Mouse (Mus musculus) left cerebral cortex, adult 18-20 months (tissue): ENCODE data around the gene Tex11. TPM values are rescaled to one million over a fixed set of nuclear protein-coding genes. Genes with fewer than 3 reads are reported as not detected.
"Not testable (repeated sequence)": the region's sequence is repeated elsewhere in the genome, so short reads cannot be mapped to it uniquely, and the experiment has no call there.

ENCODE experiments used
- DNase-seq, 2 experiments: peaks; one replicate each; pipeline ENCODE4 v3.0.0; 2021 to 2022; ENCODE audit warnings: low spot score in 2 of 2, mixed read lengths in 1 of 2
- long read RNA-seq, 2 experiments: library from polyadenylated mRNA; stranded (forward); transcript quantifications; one replicate each; pipeline ENCODE4 v2.0.0; 2021
- total RNA-seq, 2 experiments: library from RNA; stranded (reverse); gene quantifications; 2 replicates each; pipeline ENCODE4 v1.2.3; 2021

Gene Tex11
- not detected for total RNA-seq
- long read RNA-seq, experiment 1: 0 reads
- long read RNA-seq, experiment 2: 0 reads

DNA sequence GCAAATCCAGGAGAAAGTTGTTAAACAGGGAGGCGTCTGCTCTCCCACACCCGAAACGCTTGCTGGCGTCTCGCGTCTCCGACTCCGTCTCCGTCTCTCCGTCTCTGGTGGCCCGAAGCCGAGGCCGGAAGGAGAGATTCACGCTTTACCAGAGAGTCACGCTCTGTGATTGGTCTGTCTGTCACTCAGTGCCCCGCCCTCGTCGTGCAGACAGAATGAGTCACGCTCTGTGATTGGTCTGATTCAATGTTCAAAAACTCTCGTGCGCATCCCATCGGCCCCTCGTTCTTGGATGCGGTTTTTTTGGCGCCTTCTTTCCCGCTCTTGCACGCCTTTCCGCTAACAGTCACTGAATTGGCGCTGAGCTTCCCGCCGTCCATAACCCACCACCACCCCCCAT is at the start of gene Tex11:
Gene Tex11, minus strand, starts transcription at position 127 of the 400 bp plus-strand sequence.
- DNase-seq: no peak

DNA sequence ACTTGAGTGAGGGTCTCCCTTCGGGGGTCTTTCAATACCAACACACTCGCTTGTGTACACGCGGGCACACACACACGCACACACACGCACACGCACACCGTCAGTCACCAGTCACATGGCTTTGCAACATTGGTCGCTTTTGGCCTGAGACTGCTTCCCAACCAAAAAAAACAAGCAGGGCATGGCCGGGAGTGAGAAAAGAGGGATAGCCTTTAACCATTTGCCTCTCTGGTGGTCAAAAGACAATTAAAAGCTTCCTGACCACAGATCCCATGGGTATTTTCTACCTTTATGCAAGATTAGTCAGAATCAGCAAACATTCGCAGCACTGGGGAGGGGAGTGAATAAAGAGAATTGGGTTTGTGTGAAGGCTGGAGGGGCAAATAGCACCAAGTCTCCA is 26.5 kb upstream of the Tex11 start, which contains the start of gene Slc7a3:
Gene Slc7a3, minus strand, starts transcription at position 101 of the 400 bp plus-strand sequence.
- DNase-seq: no peak

DNA sequence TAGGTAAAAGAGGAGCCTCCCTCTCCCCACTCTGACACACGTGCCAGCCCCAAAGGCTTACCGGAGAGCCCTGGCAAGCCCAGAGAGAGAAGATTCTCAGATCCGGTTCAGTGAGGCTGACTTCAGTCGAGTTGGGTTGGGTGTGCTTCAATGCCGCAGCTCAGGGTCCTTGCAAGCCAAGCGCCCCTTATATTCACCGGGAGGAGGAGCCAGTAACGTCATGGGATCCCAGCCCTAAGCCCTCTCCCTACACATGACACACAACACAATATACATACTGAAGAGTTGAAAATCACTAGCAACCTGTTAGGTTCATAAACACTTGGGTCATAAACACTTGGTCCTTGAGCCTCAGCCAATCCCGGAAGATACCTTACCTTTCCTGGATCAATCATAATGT is 25.7 kb upstream of the Tex11 start:
- not testable (repeated sequence) for DNase-seq

DNA sequence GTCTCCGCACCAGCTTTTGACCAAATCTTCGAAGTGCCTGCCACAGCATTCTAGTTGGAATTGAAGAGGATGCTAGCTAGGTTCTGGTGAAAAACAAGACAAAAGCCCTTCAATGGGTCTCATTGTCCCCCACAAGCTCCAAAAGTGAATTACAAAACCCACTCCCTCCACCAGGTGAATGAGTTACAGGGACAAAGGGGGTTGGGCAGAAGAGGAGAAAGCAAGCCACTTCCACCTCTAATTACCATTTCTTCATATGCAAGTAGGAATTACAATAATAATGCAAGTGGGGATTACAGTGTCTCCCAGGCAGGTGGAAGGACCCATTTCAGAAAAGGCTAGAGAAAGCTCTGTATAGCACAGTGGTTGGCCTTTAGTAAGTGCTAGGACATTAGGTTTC is 24.7 kb upstream of the Tex11 start:
- DNase-seq: no peak

DNA sequence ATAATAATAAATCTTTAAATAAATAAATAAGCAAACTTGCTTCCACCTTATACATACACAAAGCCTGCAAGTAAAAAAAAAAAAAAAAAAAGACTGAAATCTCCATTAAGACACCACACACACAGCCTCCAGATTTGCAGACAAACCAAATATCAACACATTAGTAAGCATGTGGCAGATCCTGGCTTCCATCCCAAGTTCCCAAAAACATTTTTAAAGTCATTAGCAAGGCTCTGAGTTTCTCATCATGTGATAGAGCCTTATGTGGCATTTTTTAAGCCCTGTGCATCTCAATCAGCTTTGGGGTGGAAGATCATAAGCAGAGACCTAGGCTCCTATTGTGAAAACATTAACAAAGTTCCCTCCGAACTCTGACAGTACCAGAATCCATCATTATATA is 5.8 kb upstream of the Tex11 start:
- DNase-seq: no peak

DNA sequence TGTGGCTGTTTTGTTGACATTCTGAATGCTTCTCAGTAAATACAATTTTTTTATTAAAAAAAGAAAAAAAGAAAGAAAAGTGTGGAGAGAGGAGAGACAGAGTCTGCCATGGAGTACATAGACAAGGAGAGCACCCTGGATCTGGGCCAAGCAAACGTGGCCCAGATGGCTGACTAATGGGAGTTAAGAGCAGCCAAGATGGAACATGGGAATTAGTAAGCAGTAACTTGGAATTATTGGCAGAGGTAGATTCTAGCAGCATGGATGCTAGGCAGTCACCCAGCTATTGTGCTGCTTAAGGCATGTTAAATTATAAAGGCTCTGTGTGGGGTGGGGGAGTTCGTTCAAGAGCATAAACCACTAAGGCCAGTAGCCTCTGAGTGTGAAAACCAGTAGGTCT is 4.0 kb upstream of the Tex11 start:
- no peak for DNase-seq

DNA sequence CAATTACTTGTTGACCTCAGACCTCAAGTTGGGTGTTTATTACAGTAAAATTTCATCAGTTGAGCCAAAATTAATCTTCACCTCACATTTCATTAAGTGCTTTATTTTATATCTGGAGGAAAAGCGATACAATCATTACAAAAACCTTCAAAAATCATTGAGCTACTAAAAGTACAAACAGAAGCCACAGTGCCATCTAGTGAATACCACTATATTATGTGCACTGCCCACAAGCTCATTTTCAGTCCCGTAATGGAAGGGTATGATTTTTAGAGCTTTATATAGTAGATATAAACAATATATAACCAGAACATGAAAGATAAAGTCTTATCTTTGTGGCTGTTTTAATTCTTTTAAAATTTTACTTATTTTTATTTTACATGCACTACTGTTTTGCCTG is 115.8 kb downstream of the Tex11 start:
- DNase-seq: no peak

DNA sequence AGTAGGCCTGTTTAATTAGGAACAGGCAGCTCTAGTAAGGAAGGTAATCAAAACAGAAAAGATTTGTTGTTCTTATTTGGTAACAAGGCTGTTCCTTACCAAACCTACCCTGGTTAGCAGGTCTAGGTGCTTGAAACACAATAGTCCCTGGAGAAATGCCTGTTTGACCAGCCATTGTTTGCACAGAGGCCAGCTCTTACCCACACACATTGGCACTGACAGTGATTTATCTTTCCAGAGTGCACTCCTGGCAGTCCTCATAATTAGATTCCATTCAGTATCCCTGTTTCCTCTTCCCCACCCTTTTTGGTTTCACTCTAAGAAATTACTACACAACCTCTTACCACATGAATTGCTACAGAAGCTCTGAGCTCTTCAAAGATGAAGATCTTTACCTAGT is 220.3 kb downstream of the Tex11 start:
- DNase-seq: no peak

DNA sequence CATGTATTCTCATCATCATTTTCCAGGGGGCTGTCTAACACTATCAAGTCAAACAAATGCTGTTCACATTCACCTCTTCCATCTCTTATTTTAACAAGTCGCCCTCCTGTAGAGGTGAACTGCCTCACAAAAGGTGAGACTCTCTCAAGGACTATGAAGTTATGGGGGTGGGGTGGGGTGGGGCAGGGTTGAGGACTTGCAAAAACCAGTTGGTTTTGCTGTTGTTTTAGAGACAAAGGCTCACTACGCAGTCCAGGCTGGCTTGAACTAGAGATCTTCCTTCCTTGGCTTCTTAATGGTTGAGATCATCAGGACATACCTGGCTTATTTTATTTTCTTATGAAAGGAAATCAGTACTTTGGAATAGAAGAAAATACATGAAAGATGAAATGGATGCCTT is 226.7 kb downstream of the Tex11 start:
- no peak for DNase-seq

DNA sequence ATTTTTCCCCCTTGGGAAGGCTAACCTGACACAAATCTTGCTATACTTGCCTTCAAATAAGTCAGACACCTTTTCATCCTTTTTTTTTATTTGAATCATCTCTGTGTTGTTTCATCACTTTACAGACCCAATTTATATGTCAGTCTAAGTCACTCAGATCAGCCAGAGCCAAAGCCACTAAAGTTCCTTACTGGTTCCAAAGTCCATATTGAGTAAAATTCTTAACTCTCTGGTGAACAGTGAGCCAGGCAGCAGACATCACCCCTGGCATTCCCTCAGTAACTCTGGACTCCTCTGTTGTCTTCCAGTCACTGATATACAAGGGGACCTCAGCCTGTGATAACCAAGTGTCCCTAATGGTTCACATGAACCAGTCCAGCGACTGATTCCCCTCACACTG is 233.9 kb downstream of the Tex11 start:
- no peak for DNase-seq

DNA sequence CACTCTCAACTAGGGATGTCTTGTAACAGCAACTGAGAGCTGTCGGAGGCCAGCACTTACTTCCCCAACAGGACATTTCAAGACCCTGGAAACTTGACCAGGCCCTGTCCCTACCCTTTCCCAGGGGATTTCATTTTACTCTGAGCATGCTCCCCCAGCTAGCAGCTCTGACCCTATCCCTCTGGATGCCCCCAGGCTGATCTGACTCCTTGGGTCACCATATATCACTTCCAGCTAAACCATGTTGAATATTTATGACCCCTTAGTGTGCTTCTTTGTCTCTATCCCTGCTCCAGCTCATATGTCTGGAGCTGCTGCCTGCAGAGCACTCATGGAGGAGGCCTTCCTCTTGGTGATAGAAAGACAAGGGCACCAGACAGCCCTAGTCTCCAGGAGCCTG is 238.3 kb downstream of the Tex11 start:
- DNase-seq: no peak

DNA sequence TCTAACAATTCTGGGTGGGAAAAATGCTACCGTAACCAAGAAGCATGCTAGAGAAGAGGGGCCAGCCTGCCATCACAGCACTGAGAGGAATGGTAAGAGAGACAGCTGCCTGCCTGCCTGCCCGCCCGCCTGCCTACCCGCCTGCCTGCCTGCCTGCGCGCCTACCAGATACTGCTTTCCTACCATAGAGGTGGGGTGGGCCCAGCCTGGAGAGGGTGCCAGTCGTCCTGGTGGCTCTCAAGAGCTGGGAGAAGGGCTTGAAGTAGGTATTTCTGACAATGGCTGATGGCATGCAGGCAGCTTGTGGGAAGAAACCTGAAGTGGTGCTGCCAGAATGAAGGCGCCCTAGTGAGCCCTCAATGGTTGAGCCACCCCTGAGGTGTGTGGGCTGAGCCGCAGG is 240.8 kb downstream of the Tex11 start:
- no peak for DNase-seq

DNA sequence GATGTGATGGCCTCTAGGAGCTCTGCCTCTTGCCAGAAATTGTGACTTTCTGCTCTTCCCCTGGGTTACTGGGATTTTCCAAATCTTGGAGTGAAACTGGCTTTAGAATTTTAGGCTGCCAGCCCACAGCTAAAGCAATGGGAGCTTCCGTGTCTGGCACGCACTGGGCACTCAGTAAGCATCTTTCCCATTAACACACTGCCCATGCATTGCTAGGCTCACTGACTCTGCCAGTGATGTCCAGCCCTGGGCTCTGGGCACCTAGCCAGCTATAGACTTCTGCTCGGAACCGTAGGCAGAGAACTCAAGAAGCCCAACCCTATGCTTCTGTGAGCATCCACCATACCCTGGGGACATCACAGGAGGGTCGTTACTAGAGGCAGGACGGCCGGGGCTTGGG is 243.7 kb downstream of the Tex11 start:
- no peak for DNase-seq

DNA sequence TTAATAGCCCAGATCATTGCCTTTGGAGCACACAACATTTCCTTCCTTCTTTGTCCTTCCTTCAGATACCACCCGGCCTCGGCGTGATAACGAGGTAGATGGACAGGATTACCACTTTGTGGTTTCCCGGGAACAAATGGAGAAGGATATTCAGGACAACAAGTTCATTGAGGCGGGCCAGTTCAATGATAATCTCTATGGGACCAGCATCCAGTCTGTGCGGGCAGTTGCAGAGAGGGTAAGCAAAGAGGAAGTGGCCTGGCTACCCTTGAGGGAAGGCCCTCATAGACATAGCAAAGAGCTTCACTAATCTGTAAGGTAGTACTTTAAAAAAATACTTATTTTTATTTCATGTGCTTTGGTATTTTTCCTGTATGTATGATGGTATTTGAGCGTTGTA is 245.3 kb downstream of the Tex11 start:
- no peak for DNase-seq

DNA sequence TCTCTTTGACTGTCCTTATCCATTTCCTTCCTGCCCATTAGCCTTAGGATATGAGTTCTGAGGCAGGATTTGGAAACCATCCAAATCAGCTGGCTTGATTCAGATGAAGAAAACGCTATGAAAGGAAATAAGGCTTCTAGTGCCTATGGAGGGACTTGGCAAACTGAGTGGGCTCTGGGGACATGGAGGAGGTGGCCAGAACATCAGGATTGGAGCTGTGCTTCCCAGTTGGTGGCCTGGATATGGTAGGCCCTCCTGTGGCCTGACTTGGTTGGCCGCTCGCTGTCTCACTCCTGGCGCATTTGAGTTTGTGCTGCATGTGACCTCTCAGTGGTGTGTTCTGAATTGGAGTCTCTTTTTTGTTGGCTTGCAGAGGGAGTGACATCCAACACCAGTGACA is 248.3 kb downstream of the Tex11 start:
- no peak for DNase-seq

DNA sequence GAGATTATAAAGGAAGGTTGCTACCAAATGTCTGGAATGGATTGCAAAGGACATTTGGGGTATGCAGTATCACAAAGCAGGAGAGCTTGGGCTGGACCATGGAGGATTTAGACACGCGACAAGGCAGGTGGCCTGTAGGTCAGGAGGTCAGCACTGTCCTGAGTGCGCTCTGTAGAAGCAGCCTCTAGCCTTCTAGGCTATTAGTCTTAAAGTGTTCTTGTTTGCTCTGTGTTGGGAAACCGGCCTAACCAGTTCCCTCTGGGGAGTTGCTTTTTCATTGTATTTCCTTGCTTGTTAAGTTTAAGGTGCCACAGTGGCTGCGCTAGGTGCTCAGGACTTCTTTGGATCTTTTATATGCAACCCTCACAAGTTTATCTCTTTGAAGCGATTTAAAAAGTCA is 257.4 kb downstream of the Tex11 start:
- DNase-seq: no peak

DNA sequence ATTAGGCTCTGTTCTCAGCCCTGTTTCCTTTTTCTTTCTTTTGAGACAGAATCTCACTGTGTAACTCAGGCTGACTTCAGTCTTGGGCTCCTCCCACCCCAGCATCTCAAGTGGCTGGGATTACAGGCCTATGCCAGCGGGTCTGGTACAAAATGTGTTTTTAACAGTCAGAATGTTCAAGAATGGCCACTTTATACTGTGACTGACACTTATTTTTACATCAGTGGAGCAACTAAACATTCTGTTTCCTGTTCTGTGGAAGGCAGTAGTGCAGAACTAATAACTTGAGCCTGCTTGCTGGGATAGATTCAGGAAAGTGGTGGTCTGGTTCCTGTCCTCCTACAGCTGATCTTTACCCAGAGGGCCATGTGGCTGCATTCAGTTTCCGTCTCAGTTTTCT is 258.8 kb downstream of the Tex11 start:
- no peak for DNase-seq

DNA sequence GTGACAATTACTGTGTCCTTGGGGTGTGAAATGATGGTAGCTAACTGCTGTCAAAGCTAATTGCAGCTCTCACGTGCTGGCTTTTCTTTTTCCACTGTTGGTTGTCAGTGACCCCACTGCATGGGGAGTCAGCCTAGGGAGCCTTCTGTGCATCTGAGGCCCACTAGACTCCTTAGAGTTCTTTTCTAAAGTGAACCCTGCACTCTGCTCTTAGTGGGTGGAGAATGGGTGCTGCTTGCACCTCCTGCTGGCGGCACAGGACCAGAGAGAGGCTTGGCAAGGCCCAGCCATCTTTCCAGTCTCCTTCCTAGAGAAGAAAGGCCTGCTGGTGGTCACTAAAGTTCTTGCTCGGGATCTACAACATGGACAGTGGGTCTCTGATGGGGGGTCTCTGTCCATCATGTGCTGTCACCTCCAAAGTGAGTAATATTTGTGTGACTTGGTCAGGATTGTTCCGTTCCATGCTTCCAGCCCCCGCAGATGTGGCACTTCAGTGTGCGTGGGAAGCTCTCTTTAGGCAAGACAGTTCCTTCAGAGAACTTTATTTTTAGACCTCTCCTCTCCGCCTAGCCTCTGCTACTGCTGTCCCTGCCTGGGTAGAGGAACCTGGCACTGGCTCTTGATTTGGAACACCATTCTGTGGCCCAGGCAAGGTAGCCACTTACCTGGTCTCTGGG is 261.5 kb downstream of the Tex11 start:
- peak; percentile 45 to 52 for DNase-seq

DNA sequence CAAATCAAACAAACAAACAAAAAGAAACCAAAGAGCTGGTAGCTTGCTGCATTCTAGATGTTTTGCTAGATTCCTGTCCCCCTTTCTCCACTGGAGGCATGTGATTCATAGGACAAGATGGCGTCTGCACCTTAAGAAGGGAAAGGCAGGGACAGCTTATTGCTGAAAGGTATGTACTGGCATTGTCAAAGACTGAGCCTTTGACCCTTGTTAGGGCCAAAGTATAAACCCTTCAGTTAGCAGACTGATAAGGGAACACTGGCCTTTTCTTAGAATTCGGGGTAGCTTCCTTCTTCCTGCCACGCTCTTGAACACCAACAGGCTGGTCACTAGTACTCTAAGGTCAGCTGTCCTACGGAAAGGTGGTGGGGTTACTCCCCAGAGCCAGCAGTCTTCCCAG is 262.1 kb downstream of the Tex11 start:
- no peak for DNase-seq

DNA sequence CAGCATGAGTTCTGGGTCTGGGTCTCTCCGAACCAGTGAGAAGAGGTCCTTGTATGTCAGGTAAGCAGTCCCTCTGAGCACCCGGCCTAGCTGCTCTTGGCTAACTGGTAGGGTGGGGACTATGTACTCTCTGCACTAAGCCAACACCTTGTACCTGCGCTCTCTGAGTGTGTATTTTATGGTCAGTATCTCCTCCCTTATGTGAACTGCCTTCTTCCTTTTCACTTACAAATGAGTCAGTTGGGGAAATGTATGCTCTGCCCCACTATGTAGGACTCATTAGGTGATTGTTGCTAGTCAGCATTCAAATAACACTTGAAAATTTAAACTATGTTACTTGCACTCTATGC is 262.8 kb downstream of the Tex11 start:
- no peak for DNase-seq

DNA sequence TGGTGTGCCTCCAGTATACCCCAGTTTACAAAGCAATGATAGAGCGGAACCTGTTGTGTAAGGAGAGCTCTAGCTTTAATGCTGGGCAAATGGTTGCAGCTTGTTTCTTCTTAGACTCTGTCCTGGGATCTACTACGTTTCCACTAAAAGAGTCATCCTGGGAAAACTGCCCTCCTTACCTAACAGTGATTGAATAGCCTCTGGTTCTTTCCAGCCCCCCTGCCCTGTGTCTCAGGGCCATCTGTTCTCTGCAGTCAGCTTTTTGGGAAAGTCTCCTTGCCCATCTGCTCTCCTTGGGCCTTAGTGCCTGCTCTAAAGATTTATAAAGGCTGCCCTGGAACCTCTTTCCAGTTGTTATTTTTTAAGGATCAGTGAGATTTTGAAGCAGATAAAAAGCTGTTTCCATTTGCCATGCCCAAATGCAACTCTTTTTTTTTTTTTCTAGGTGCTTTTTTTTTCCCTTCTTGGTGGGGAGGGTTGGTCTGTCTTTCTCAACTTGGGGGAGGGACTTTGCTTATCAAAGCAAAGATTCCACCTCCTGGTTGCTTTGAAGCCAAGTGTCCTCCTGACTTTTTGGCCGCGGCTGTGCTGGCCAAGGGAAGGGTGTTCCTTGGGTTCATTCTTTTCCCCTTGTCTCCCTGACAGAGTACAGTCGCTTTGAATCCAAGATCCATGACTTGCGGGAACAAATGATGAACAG is 263.3 kb downstream of the Tex11 start:
- no peak for DNase-seq

DNA sequence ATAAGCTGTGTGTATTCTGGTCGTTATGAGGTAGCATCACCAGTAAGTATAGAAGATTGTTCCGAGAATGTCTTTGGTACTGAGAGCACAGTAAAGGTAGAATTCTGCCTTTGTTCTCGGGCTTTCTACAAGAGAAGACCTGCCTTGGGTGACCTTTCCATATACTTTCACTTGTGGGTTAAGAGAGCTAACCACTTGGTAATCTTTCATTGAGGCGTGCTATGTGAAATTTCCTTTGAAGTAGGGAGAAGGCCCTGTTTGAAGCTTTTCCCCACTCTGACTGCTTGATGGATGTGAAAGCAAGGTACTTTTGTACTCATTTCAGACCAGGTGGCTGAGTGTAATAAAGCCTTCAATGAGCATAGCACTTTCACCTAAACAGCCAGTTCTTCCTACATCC is 270.1 kb downstream of the Tex11 start:
- no peak for DNase-seq
